Mouse (Mus musculus) C2C12 (cell line): ENCODE data around the gene Camkk2. TPM values are rescaled to one million over a fixed set of nuclear protein-coding genes. Genes with fewer than 3 reads are reported as not detected.

Source experiments
- H3K27me3 ChIP-seq: one replicate; pipeline ENCODE4 v1.6.1; 2011; ENCODE audit not compliant: control insufficient read depth, insufficient read depth, insufficient read length
- H3K36me3 ChIP-seq: one replicate; pipeline ENCODE4 v1.6.1; 2011; ENCODE audit not compliant: control insufficient read depth, insufficient read depth
- H3K4me3 ChIP-seq: one replicate; pipeline ENCODE4 v1.5.1; 2011; ENCODE audit warnings: mild to moderate bottlenecking, control low read depth; ENCODE audit not compliant: poor library complexity, insufficient read depth, severe bottlenecking
- H3K79me2 ChIP-seq: one replicate; pipeline ENCODE4 v1.6.1; 2011; ENCODE audit not compliant: control insufficient read depth, insufficient read depth
- H3K79me3 ChIP-seq: one replicate; pipeline ENCODE4 v1.6.1; 2011; ENCODE audit warnings: low read depth, control low read depth
- H3ac ChIP-seq: one replicate; pipeline ENCODE3; 2011; ENCODE audit warnings: low read depth; ENCODE audit not compliant: control insufficient read depth, insufficient read length
- CEBPB ChIP-seq: IDR thresholded peaks from one replicate; pipeline ENCODE4 v1.6.1; 2011; ENCODE audit warnings: low read depth, mild to moderate bottlenecking, control low read depth, moderate library complexity
- CTCF ChIP-seq: IDR thresholded peaks from one replicate; pipeline ENCODE4 v1.5.1; 2011; ENCODE audit not compliant: control insufficient read depth, insufficient read depth, insufficient read length
- FOSL1 ChIP-seq: IDR thresholded peaks from one replicate; pipeline ENCODE4 v1.8.0; 2011; ENCODE audit warnings: mild to moderate bottlenecking, low read length; ENCODE audit not compliant: poor library complexity, insufficient read depth, severe bottlenecking
- MAX ChIP-seq: IDR thresholded peaks from one replicate; pipeline ENCODE4 v1.6.1; 2011; ENCODE audit warnings: mild to moderate bottlenecking, control low read depth
- MYOD1 ChIP-seq: IDR thresholded peaks from one replicate; pipeline ENCODE4 v1.6.1; 2011; ENCODE audit warnings: low read depth; ENCODE audit not compliant: control insufficient read depth, insufficient read length
- MYOG ChIP-seq: IDR thresholded peaks from one replicate; pipeline ENCODE4 v1.6.1; 2011; ENCODE audit not compliant: control insufficient read depth, insufficient read length; ENCODE audit errors: extremely low read depth
- USF1 ChIP-seq: IDR thresholded peaks from one replicate; pipeline ENCODE4 v1.6.1; 2011; ENCODE audit warnings: low read depth, mild to moderate bottlenecking, control low read depth, moderate library complexity
- polyA plus RNA-seq: library from polyadenylated mRNA; unstranded; fragments of >200 nt; fragmentation: generic; extraction: Trizol; gene quantifications from one replicate; pipeline ENCODE4 v1.2.1, GENCODE M21; 2012; ENCODE audit warnings: missing spikeins

Gene Camkk2
- polyA plus RNA-seq, 1 experiment, result 15.4 TPM

DNA sequence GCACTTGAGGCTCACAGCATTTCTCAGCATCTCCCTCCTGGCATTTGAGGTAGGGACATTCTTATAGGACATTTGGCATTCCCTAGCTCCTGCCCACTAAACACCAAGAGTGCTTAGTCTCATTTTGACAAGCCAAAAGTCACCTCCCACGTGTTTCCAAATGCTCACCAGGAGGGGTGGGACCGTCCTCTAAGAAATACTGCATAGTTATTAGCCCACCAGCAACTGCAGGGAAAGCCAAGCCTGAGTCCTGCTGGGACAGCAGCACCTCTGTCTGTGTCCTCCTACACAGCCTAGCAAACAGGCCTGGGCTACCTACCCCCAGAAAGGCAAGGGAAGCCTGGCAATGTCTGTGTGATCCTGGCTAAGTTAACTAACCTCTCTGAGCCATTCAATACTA is 1.9 kb downstream of the Camkk2 start:
- no peaks in the 10 kb centered on the region for H3K36me3 ChIP-seq
- H3K4me3 ChIP-seq, result no peak overlapping the region
- peaks cover 68% of the 10 kb centered on the region for H3K79me2 ChIP-seq
- peaks cover 37% of the 10 kb centered on the region for H3K79me3 ChIP-seq
- H3K27me3 ChIP-seq, result no peaks in the 10 kb centered on the region
- TF ChIP-seq MYOG (no peak), USF1 (no peak), CTCF (no peak), MYOD1 (no peak), FOSL1 (no peak), CEBPB (no peak), MAX (no peak)
- H3ac ChIP-seq, result no peak overlapping the region

DNA sequence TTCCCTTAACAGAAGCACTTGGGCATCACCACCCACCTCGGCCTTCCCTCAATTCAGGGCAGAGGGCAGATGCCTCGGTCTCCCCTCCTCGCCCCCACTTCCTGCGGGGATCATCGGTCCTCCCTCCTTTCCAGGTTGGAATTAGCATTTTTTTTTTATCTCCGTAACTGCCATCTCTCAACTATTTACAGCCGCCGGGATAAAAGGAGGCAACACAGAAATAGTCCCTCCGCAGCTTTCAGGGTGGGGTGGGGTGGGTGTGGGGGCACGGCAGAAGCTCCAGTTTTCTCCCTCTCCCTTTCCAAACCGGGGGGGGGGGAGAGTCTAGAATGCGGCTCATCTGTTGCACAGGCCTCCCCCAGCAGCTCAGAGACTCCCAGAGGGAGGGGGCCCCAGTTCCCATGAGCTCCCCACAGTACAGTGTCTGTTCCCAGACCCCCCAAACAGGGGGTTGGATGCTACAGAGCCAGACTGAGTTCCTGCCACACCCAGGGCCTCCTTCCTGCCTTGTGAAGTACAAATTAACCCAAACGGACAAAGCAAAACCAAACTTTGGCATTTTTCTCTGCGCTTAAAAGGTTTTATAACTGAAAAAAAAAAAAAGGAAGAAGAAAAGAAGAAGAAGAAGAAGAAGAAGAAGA is 3.4 kb downstream of the Camkk2 start:
- TF ChIP-seq MYOG (no peak), USF1 (no peak), MAX (no peak), CTCF (no peak), FOSL1 (no peak), MYOD1 (no peak), CEBPB (no peak)
- H3K79me2 ChIP-seq, result peaks cover 83% of the 10 kb centered on the region

DNA sequence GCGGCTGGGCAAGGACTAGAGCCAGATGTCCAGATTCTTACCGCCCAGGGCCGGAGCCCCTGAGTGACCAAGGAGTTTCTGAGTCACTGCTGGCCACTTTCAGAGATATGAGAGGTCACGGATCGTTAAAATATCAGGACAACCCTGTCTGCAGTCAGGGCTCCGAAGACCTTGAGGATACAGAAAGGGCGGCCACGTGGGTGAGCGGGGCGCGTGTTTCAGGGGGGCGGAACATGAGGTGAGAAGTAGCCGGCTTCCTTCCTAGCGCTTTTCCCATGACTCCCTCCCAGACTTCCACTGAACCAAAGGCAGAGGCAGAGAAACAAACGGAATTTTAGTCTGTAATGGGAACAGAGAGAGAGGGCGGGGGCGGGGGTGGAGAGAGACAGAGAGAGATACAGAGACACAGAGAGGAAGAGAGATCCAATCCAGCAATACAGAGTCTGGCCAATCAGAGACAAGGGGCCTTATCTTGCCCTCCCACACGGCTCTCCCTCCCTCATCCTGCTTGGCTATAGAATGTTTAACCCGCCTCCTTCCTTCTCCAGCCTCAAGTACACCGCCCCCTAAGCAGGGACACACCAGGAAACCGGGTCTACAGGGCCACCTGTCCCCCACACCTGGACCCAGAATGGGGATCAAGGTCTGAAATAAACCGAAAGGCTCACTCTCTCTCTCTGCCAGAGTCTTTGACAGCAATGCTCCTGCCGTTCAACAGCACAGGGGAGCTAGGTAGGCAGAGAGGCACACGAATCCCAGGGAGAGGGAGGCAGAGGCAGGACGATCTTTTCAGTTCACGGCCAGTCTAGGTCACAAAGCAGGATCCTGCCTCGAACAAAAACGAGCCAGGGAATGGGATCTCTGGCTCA is 4.2 kb downstream of the Camkk2 start:
- Histone ChIP-seq H3ac (no peak overlapping the region), H3K36me3 (peaks cover under 1% of the 10 kb centered on the region), H3K4me3 (no peak overlapping the region), H3K79me2 (peaks cover 90% of the 10 kb centered on the region), H3K27me3 (no peaks in the 10 kb centered on the region), H3K79me3 (peaks cover 45% of the 10 kb centered on the region)
- no peak for TF ChIP-seq FOSL1
- no peak for TF ChIP-seq MYOD1
- no peak for TF ChIP-seq MYOG
- no peak for TF ChIP-seq MAX
- TF ChIP-seq CEBPB, result no peak
- no peak for TF ChIP-seq CTCF
- TF ChIP-seq USF1, result no peak

More for the DNA sequence above, 3.4 kb downstream of the Camkk2 start:
- peaks cover 41% of the 10 kb centered on the region for H3K79me3 ChIP-seq
- no peaks in the 10 kb centered on the region for H3K36me3 ChIP-seq
- no peak overlapping the region for H3K4me3 ChIP-seq
- H3ac ChIP-seq, result no peak overlapping the region
- H3K27me3 ChIP-seq, result no peaks in the 10 kb centered on the region

DNA sequence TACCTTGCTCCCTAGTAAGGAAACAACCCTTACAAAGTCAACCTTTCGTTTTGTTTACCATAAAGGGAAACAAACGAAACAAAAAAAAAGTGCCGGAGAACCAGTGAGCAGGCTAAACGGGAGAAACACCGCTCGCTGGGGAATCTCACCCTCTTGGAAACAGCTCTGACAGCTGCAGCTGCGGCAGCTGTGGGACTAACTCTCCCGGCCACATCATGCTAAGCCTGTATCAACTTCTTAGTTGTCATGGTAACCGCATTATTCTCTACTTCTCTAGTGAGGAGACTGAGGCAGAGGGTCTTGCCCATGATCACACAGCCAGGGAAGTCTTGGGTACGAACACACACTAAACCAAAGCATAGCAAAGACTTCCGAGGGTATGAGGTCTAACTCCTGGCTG is 5.5 kb downstream of the Camkk2 start:
- H3K79me3 ChIP-seq, result peaks cover 54% of the 10 kb centered on the region
- peaks cover 13% of the 10 kb centered on the region for H3K36me3 ChIP-seq
- no peak overlapping the region for H3ac ChIP-seq
- peaks cover 99% of the 10 kb centered on the region for H3K79me2 ChIP-seq
- TF ChIP-seq MYOG (no peak), MYOD1 (no peak), USF1 (no peak), CEBPB (no peak), FOSL1 (no peak), CTCF (no peak), MAX (no peak)
- no peaks in the 10 kb centered on the region for H3K27me3 ChIP-seq
- no peak overlapping the region for H3K4me3 ChIP-seq

DNA sequence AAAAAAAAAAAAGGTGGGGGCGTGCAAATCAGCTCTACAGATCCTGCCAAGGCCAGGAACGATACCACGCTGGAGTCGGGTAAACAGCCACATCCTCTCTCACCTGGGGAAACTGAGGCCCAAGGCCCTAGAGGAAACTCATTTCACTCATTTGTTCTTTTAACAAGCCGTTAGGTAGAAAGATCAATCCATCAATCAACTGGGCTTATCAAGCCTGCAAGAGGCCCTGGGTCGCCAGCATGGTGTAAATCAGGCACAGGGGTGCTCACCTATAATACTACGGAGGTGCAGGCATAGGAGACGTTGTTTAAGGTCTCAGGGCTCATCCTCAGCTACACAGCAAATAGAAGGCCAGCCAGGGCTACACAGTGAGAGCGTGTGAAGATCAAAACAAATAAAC is 7.8 kb downstream of the Camkk2 start:
- Histone ChIP-seq H3K27me3 (no peaks in the 10 kb centered on the region), H3K79me3 (peaks cover 47% of the 10 kb centered on the region), H3K36me3 (peaks cover 16% of the 10 kb centered on the region), H3K4me3 (no peak overlapping the region), H3ac (no peak overlapping the region), H3K79me2 (peaks cover 99% of the 10 kb centered on the region)
- TF ChIP-seq MYOD1, result no peak
- TF ChIP-seq USF1, result no peak
- TF ChIP-seq CEBPB, result no peak
- no peak for TF ChIP-seq CTCF
- TF ChIP-seq MAX, result no peak
- no peak for TF ChIP-seq MYOG
- TF ChIP-seq FOSL1, result no peak
